Mouse (Mus musculus) heart, embryonic 11.5 days (tissue): ENCODE measurements around the gene Ipo13. TPM values are rescaled to one million over a fixed set of nuclear protein-coding genes. Genes with fewer than 3 reads are reported as not detected.

Experiments used
- ATAC-seq: fragments of 200-750 bp; cut with Nextera tagmentation; replicated peaks from 2 replicates; pipeline ENCODE4 v1.8.0; 2017; ENCODE audit warnings: moderate library complexity; ENCODE audit not compliant: insufficient number of reproducible peaks, low FRiP score, low TSS enrichment
- H3K27ac ChIP-seq: fragments of 300-500 bp; sonication (generic); 2 replicates; pipeline ENCODE4 v1.5.1; 2014; ENCODE audit warnings: mild to moderate bottlenecking, low read depth, low read length
- H3K27me3 ChIP-seq: fragments of 300-500 bp; sonication (generic); 2 replicates; pipeline ENCODE4 v1.6.1; 2014; ENCODE audit warnings: mild to moderate bottlenecking, low read length, mixed read lengths; ENCODE audit not compliant: control insufficient read depth, insufficient read depth
- H3K36me3 ChIP-seq: fragments of 300-500 bp; sonication (generic); 2 replicates; pipeline ENCODE4 v1.6.1; 2014; ENCODE audit warnings: mild to moderate bottlenecking, low read length, moderate library complexity, mixed read lengths; ENCODE audit not compliant: control insufficient read depth, insufficient read depth
- H3K4me1 ChIP-seq: fragments of 300-500 bp; sonication (generic); 2 replicates; pipeline ENCODE4 v1.6.1; 2014; ENCODE audit warnings: low read length; ENCODE audit not compliant: control insufficient read depth, insufficient read depth
- H3K4me2 ChIP-seq: fragments of 300-500 bp; sonication (generic); 2 replicates; pipeline ENCODE4 v1.6.1; 2014; ENCODE audit warnings: mild to moderate bottlenecking, moderate library complexity
- H3K4me3 ChIP-seq: fragments of 300-500 bp; sonication (generic); 2 replicates; pipeline ENCODE4 v1.5.1; 2014; ENCODE audit warnings: low read depth, low read length
- H3K9ac ChIP-seq: fragments of 300-500 bp; sonication (generic); 2 replicates; pipeline ENCODE4 v1.6.1; 2014; ENCODE audit warnings: mild to moderate bottlenecking, low read depth, low read length, moderate library complexity
- H3K9me3 ChIP-seq: fragments of 300-500 bp; sonication (generic); replicated peaks from 2 replicates; pipeline ENCODE4 v1.6.1; 2016; ENCODE audit warnings: low read length; ENCODE audit not compliant: control insufficient read depth
- WGBS: fragments of 180-500 bp; shearing (Covaris S2); extraction: QIAGEN DNeasy Blood & Tissue Kit; methylation state at CpG from one replicate; pipeline ENCODE4 v1.1.7; 2014; ENCODE audit not compliant: insufficient replicate concordance; 5-methylcytosine and 5-hydroxymethylcytosine counted together
- polyA plus RNA-seq: library from polyadenylated mRNA; unstranded; fragments of >200 nt; fragmentation: Nextera tagmentation; extraction: Ambion mirVana; gene quantifications from 2 replicates; pipeline ENCODE4 v1.2.1, GENCODE M21; 2014

The Ipo13 gene
- polyA plus RNA-seq, 1 experiment from 2014 or later = 31.6 TPM

DNA sequence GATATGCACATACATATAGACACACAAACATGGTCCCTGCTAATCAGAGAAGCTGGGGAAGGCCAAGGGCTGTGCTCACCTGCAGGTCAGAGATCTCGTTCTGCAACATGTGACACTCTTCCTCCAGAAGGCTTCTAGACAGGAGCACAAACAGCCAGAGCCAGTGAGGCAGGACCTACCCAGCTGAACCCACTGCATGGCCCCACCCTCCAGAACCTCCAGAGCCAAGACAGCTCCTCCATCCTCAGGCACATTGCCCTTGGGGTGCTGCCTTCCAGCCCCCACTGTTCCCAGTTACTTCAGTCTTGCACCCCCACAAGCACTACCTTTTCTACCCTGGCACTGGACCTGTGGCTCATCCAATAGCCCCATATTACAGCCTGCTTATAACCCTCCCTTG, 44.4 kb downstream of the Ipo13 start:
- Histone ChIP-seq H3K4me2 (no peak overlapping the region), H3K9ac (no peak overlapping the region), H3K27ac (no peak overlapping the region), H3K27me3 (peaks cover 6% of the 10 kb centered on the region; the same call in 1 of the 2 replicates), H3K36me3 (no peaks in the 10 kb centered on the region), H3K9me3 (no peaks in the 10 kb centered on the region), H3K4me3 (no peak overlapping the region), H3K4me1 (peaks cover 11% of the 10 kb centered on the region)
- 53% methylated on average over 1 of the region's 1 CpGs for WGBS
- no peak for ATAC-seq

DNA sequence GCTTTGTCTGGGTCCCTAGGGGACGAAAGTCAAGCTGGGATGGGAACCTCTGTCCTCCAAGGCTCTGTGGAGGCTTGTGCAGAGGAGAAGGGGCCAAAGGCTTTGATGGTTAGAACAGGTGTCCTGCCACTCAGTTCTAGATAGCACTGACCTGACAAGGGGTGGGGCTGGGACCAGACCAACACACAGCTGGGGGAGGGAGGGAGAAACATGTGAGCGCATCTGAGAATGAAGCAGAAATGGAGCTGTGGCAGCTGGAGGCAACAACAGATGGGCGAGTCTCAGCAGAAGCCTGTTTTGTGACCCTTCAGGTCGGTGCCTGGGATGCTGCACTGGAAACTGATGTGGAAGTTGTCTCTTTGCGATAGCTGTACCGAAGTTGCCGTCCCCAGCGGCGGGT, 45.5 kb downstream of the Ipo13 start:
- Histone ChIP-seq H3K4me2 (no peak overlapping the region), H3K27me3 (peaks cover 6% of the 10 kb centered on the region; the same call in 1 of the 2 replicates), H3K36me3 (no peaks in the 10 kb centered on the region), H3K4me1 (peaks cover 11% of the 10 kb centered on the region), H3K27ac (no peak overlapping the region), H3K4me3 (no peak overlapping the region), H3K9me3 (no peaks in the 10 kb centered on the region), H3K9ac (no peak overlapping the region)
- WGBS = 75% methylated on average over 9 of the region's 9 CpGs
- no peak for ATAC-seq

DNA sequence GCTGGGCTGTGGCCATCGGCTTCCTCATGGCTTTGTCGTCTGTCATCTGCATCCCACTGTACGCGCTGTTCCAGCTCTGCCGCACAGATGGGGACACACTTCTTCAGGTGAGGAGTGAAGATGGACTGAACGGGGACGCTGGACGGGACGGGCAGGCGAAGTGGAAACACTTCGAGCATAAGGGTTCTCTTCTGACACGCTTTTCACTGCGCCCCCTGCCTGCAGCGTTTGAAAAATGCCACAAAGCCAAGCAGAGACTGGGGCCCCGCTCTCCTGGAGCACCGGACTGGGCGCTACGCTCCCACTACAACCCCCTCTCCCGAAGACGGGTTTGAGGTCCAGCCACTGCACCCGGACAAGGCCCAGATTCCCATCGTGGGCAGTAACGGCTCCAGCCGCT, 47.0 kb downstream of the Ipo13 start:
- H3K4me3 ChIP-seq = no peak overlapping the region
- no peaks in the 10 kb centered on the region for H3K9me3 ChIP-seq
- no peak for ATAC-seq
- H3K4me1 ChIP-seq = peaks cover 11% of the 10 kb centered on the region
- H3K27me3 ChIP-seq = peaks cover 6% of the 10 kb centered on the region; the same call in 1 of the 2 replicates
- H3K4me2 ChIP-seq = peak overlapping the region; percentile 48
- no peaks in the 10 kb centered on the region for H3K36me3 ChIP-seq
- 17% methylated on average over 24 of the region's 24 CpGs for WGBS
- no peak overlapping the region for H3K27ac ChIP-seq
- H3K9ac ChIP-seq = 0 out of 2 replicates have a peak overlapping the region, but pooled peaks have one; percentile 18

DNA sequence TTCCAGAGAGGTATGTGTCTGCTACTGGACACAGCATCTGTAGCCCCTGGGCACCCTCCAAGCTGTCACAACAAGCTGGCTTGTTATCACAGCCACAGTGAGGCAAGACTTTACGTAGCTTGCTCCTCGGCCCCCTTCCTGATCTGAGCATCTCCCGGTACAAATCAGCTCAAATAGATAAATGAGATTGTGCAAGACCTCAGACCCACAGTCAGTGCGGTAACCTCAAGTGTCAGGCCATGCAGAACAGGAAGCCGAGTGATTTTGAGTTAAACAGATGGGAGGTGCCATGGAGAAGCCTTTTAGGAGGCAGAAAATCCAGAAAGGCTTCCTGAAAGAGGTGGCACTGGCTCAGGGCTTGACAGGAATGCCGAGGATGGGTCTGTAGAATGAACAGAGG, 47.8 kb downstream of the Ipo13 start:
- Histone ChIP-seq H3K36me3 (no peaks in the 10 kb centered on the region), H3K27ac (no peak overlapping the region), H3K9me3 (no peaks in the 10 kb centered on the region), H3K4me2 (no peak overlapping the region), H3K4me1 (peaks cover 3% of the 10 kb centered on the region; the same call in 1 of the 2 replicates), H3K9ac (no peak overlapping the region), H3K27me3 (peaks cover 6% of the 10 kb centered on the region; the same call in 1 of the 2 replicates), H3K4me3 (no peak overlapping the region)
- no peak for ATAC-seq
- 59% methylated on average over 6 of the region's 6 CpGs for WGBS

DNA sequence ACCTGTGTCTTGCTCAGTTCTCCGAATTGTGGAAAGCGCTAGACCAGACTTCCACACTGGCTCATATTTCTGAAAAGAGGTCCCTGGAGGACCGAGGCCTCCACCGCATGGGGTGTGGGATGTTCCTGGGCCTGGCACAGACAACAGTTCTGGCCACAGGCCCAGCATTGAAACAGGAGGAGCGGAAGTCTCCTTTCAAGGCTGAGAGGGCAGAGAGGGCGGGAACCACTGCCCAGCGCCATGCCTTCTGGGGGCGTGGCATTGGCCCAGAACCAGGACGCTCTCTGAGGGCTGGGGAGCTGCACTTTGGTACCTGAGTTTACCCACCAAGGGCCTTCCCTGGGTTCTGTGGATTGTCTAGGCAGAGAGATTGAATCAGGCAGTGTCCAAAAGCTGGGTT, 48.7 kb downstream of the Ipo13 start:
- ATAC-seq = no peak
- Histone ChIP-seq H3K27ac (no peak overlapping the region), H3K4me1 (peaks cover 3% of the 10 kb centered on the region; the same call in 1 of the 2 replicates), H3K36me3 (no peaks in the 10 kb centered on the region), H3K9me3 (no peaks in the 10 kb centered on the region), H3K4me2 (no peak overlapping the region), H3K27me3 (peaks cover 6% of the 10 kb centered on the region; the same call in 1 of the 2 replicates), H3K9ac (no peak overlapping the region), H3K4me3 (no peak overlapping the region)
- 66% methylated on average over 9 of the region's 9 CpGs for WGBS

DNA sequence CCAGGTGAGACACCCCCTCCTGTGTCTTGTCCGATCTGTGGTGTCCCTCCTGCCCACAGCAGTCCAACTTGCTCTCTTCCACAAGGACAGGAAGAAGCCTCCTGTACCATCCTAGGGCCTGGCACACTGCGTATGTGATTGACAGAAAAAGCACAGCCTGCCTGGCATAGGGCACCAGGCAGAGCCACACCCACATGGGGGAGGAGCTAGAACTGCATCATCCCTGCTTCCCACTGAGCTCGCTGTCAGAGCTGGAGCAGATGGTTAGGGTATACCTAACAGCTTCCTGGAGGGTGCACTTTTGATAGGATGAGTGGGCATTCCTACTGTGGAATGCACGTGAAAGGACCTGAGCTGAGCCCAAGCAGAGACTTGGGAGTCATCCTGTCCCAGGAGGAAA, 52.0 kb downstream of the Ipo13 start:
- Histone ChIP-seq H3K4me3 (no peak overlapping the region), H3K27ac (no peak overlapping the region), H3K36me3 (no peaks in the 10 kb centered on the region), H3K27me3 (peaks cover 2% of the 10 kb centered on the region; the same call in 1 of the 2 replicates), H3K4me1 (peaks cover 3% of the 10 kb centered on the region; the same call in 1 of the 2 replicates), H3K9me3 (no peaks in the 10 kb centered on the region), H3K9ac (no peak overlapping the region), H3K4me2 (no peak overlapping the region)
- ATAC-seq = 0 out of 2 replicates have a peak, but pooled peaks have one; percentile 40
- 39% methylated on average over 4 of the region's 4 CpGs for WGBS

DNA sequence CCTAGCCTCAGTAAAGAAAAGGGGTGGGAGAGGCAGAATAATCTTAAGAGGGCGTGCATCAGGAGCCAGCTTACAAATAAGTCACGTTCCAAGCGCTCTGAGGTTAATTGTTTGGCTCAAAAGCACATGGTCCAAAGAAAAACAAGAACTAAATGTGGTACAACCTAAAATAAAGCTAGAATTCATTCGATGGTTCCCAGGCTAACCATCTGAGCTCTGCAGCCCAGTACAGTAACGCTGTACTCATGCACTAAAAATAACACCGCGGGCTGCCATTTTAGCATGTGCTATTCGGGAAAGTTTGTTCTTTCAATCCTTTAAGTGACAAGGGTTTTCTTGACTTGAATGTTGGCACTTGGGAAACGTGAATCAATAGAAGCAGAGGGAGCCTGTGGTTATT, 54.2 kb downstream of the Ipo13 start:
- H3K9ac ChIP-seq = no peak overlapping the region
- H3K36me3 ChIP-seq = no peaks in the 10 kb centered on the region
- H3K4me2 ChIP-seq = no peak overlapping the region
- H3K27ac ChIP-seq = no peak overlapping the region
- no peaks in the 10 kb centered on the region; the same call in 1 of the 2 replicates for H3K27me3 ChIP-seq
- WGBS = 83% methylated on average over 9 of the region's 9 CpGs
- H3K4me1 ChIP-seq = 0 out of 2 replicates have a peak, but pooled peaks cover 3% of the 10 kb centered on the region
- no peak overlapping the region for H3K4me3 ChIP-seq
- no peak for ATAC-seq
- H3K9me3 ChIP-seq = no peaks in the 10 kb centered on the region

DNA sequence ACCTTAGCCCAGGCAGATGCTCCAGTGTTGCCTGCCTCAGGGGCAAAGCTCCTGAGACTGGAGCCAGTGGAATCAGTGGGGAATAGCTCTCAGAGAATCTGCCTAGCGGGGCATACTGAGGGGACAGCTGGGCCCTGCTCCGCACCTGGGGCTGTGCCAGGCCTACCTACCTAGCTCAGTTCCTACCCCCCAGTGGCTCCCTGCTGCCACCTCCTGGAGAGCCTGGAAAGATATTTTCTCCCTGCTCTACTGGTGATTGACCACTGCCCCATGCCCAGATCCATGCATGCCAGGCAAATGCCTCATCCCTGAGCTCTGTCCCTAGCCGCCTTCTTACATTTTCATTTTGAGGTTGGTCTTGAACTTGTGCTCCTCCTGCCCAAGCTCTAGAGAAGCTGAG, 56.0 kb downstream of the Ipo13 start:
- Histone ChIP-seq H3K4me3 (no peak overlapping the region), H3K4me1 (0 out of 2 replicates have a peak, but pooled peaks cover 7% of the 10 kb centered on the region), H3K27ac (no peak overlapping the region), H3K4me2 (no peak overlapping the region), H3K9me3 (no peaks in the 10 kb centered on the region), H3K36me3 (no peaks in the 10 kb centered on the region), H3K27me3 (no peaks in the 10 kb centered on the region; the same call in 1 of the 2 replicates), H3K9ac (no peak overlapping the region)
- 66% methylated on average over 3 of the region's 3 CpGs for WGBS
- no peak for ATAC-seq

DNA sequence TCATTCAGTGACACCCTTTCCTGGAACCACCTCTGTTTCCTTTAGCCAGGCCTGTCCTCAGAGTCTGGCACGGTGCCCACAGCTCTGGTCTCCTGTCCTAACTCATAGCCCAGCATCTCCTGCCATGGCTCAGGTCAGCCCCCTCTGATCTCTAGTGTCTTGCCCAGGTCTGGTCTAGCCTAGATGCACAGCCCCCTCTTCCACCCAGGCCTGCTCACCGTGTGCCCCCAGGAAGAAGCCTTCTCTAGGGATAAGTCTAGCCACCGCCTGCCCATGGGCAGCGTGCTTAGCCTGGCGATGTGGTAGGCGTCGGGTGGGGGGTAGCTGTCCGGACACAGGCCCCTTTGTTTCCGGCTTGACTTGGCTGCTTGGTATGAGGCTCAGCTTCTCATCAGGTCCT, 59.7 kb downstream of the Ipo13 start:
- no peak overlapping the region for H3K9ac ChIP-seq
- H3K27ac ChIP-seq = no peak overlapping the region
- 77% methylated on average over 9 of the region's 9 CpGs for WGBS
- 0 out of 2 replicates have a peak, but pooled peaks cover 4% of the 10 kb centered on the region for H3K4me1 ChIP-seq
- ATAC-seq = no peak
- H3K27me3 ChIP-seq = no peaks in the 10 kb centered on the region; the same call in 1 of the 2 replicates
- no peaks in the 10 kb centered on the region for H3K36me3 ChIP-seq
- no peak overlapping the region for H3K4me2 ChIP-seq
- no peak overlapping the region for H3K4me3 ChIP-seq
- H3K9me3 ChIP-seq = no peaks in the 10 kb centered on the region
